Comparison of ENCODE assay signal across 18 mouse cellular contexts in the genomic region with DNA sequence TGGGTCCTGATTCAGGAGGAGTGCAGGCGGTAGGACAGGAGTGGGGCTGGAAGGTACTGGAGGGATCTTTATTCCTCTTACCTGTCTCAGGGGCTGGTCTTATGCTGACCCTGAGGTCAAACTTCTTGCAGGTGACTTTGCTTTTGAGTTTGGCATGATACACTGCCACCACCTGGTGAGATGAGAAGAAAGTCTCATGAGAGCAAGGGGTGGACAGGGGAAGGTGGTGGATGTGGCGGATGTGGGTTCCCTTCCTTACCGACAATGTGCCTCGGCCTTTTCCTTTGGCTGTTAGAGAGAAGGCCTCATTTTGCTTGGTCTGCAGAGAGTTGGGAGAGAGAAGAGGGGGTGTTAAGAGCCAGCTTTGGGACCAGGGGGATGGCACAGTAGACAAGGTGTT. TPM values are rescaled to one million over a fixed set of nuclear protein-coding genes. Genes with fewer than 3 reads are reported as not detected.
DNase-seq lines count a peak whose midpoint lies in the region; ATAC-seq and TF ChIP-seq lines count a peak whose summit lies in the region.
"Had no signal": no experiment of that assay in that cellular context is flagged by ENCODE, and none has a peak within 500 bp of the region (broad histone marks: within the 10 kb centered on the region; RNA-seq: fewer than 3 reads in every experiment).

No protein-coding gene starts in this region.

- H3K4me3 ChIP-seq in liver, adult 2 months (ENCODE audit: insufficient read depth, low read depth, low read length): no peak overlapping the region
- H3K4me3 ChIP-seq: embryonic facial prominence, embryonic 13.5 days; forebrain, embryonic 13.5 days; limb, embryonic 13.5 days had no signal

- peak; percentile 95 for ATAC-seq in CD4-positive, CD25-positive, alpha-beta regulatory T cell, adult 4 months
- ATAC-seq: forebrain, embryonic 13.5 days had no signal

- 54% methylated on average over 4 of the region's 4 CpGs for WGBS in liver, adult 2 months

- peaks cover 40% of the 10 kb centered on the region for H3K4me1 ChIP-seq in liver, adult 2 months (ENCODE audit: control insufficient read depth, insufficient read depth, low read length)
- H3K4me1 ChIP-seq: embryonic facial prominence, embryonic 13.5 days; forebrain, embryonic 13.5 days; limb, embryonic 13.5 days had no signal

- peaks cover 93% of the 10 kb centered on the region for H3K36me3 ChIP-seq in liver, adult 2 months (ENCODE audit: control insufficient read depth, insufficient read depth, low read length)
- H3K36me3 ChIP-seq: embryonic facial prominence, embryonic 13.5 days; limb, embryonic 13.5 days had no signal

- 0 out of 2 replicates have a peak, but pooled peaks have one; percentile 7 for TF ChIP-seq CTCF in liver, adult 2 months (IDR thresholded peaks at IDR 0.05; ENCODE audit: low read depth, low read length)

- H3K9ac ChIP-seq in liver, adult 2 months (ENCODE audit: low read depth, low read length): no peak overlapping the region
- H3K9ac ChIP-seq: embryonic facial prominence, embryonic 13.5 days; forebrain, embryonic 13.5 days; limb, embryonic 13.5 days had no signal

- H3K79me2 ChIP-seq in liver, adult 2 months (ENCODE audit: control insufficient read depth, insufficient read depth, low read length): no peaks in the 10 kb centered on the region

- no peak for TF ChIP-seq POLR2A in liver, adult 2 months (IDR thresholded peaks at IDR 0.05; ENCODE audit: extremely low read depth, insufficient read depth, low read length)

- no peaks in the 10 kb centered on the region for H3K27me3 ChIP-seq in liver, adult 2 months (ENCODE audit: control insufficient read depth, insufficient read depth, low read length)
- H3K27me3 ChIP-seq: embryonic facial prominence, embryonic 13.5 days; forebrain, embryonic 13.5 days; limb, embryonic 13.5 days had no signal

- peak; percentile 28 for DNase-seq in liver, adult 2 months (ENCODE audit: extremely low read depth, low read depth, low spot score)
- DNase-seq in liver: no peak
- DNase-seq in induced T-regulatory cell, adult 2 months (ENCODE audit: low read depth): peak; percentile 69
- peak; percentile 49 to 57 for DNase-seq in thymus, postnatal 10 days (ENCODE audit: low spot score in 2 of 2)
- no peak for DNase-seq in urinary bladder, adult 2 months (ENCODE audit: low spot score)
- DNase-seq in adrenal gland, adult 8-10 months: no peak
- no peak for DNase-seq in layer of hippocampus, adult 18-20 months (ENCODE audit: low spot score in 2 of 2)
- DNase-seq: cerebellum, adult 8-10 months; layer of hippocampus, postnatal 36 days had no signal

- no peak overlapping the region for H3K27ac ChIP-seq in liver, adult 2 months (replicated peaks; ENCODE audit: insufficient read depth, low read depth, low read length)
- H3K27ac ChIP-seq: embryonic facial prominence, embryonic 13.5 days; forebrain, embryonic 13.5 days; limb, embryonic 13.5 days; macrophage had no signal

RNA-seq across cellular contexts. Expression of a gene that starts 15.4 kb away (rescaled TPM):
- 0.27 and 0.28 TPM in 2 replicates for total RNA-seq in liver, adult 2 months (2014; rRNA removed)
- polyA plus RNA-seq in liver, adult 2 months (2012; rRNA removed): 0.42 and 0.75 TPM in 2 replicates
- 10 to 100 TPM in 1 of 2 experiments, 1 to 10 TPM in 1; 5.9 to 11.7 TPM for polyA plus RNA-seq in CD4-positive, CD25-positive, alpha-beta regulatory T cell, adult 4 months (2017; shearing (Covaris generic))
- 0.55 and 0.68 TPM in 2 replicates for polyA plus RNA-seq in urinary bladder, adult 2 months (2012; rRNA removed)
- total RNA-seq in adrenal gland, adult 8-10 months (2022): under 1 TPM in 2 of 4 experiments, not detected in 2; 0.16 to 0.17 TPM
- total RNA-seq in layer of hippocampus, adult 18-20 months (2021): not detected
- total RNA-seq: heart, postnatal 25 days; layer of hippocampus, postnatal 36 days had no signal
- polyA plus RNA-seq: embryonic facial prominence, embryonic 13.5 days; forebrain, embryonic 13.5 days; kidney, embryonic 14.5 days had no signal

RNA-seq across cellular contexts. Expression of a gene that starts 18.6 kb away (rescaled TPM):
- total RNA-seq in liver, adult 2 months (2014; rRNA removed): 5,384 and 7,708 TPM in 2 replicates
- 3,773 and 3,833 TPM in 2 replicates for polyA plus RNA-seq in liver, adult 2 months (2012; rRNA removed)
- polyA plus RNA-seq in CD4-positive, CD25-positive, alpha-beta regulatory T cell, adult 4 months (2017; shearing (Covaris generic)): 1 to 10 TPM in 1 of 2 experiments, under 1 TPM in 1; 0.85 to 1.3 TPM
- polyA plus RNA-seq in urinary bladder, adult 2 months (2012; rRNA removed): 163 and 168 TPM in 2 replicates
- total RNA-seq in adrenal gland, adult 8-10 months (2022): 1,000 to 10,000 TPM in 1 of 4 experiments, 100 to 1,000 TPM in 1, 10 to 100 TPM in 2; 36.4 to 1,135 (median 245) TPM
- 1 to 10 TPM; 1.9 to 2.5 TPM for total RNA-seq in layer of hippocampus, adult 18-20 months (2021)

RNA-seq across cellular contexts. Expression of a gene that starts 38.9 kb away (rescaled TPM):
- total RNA-seq in liver, adult 2 months (2014; rRNA removed): 10.7 and 11.7 TPM in 2 replicates
- 19.3 and 23.7 TPM in 2 replicates for polyA plus RNA-seq in liver, adult 2 months (2012; rRNA removed)
- 10 to 100 TPM; 62.0 to 94.4 TPM for polyA plus RNA-seq in CD4-positive, CD25-positive, alpha-beta regulatory T cell, adult 4 months (2017; shearing (Covaris generic))
- 46.5 and 46.9 TPM in 2 replicates for polyA plus RNA-seq in urinary bladder, adult 2 months (2012; rRNA removed)
- 100 to 1,000 TPM in 3 of 4 experiments, 10 to 100 TPM in 1; 98.6 to 107 (median 102) TPM for total RNA-seq in adrenal gland, adult 8-10 months (2022)
- total RNA-seq in layer of hippocampus, adult 18-20 months (2021): 10 to 100 TPM; 26.7 to 27.1 TPM

RNA-seq across cellular contexts. Expression of a gene that starts 39.9 kb away (rescaled TPM):
- total RNA-seq in liver, adult 2 months (2014; rRNA removed): 4.6 and 5.1 TPM in 2 replicates
- polyA plus RNA-seq in liver, adult 2 months (2012; rRNA removed): 4.8 and 7.2 TPM in 2 replicates
- polyA plus RNA-seq in CD4-positive, CD25-positive, alpha-beta regulatory T cell, adult 4 months (2017; shearing (Covaris generic)): 1 to 10 TPM; 2.6 to 3.6 TPM
- polyA plus RNA-seq in urinary bladder, adult 2 months (2012; rRNA removed): 78.9 and 81.3 TPM in 2 replicates
- total RNA-seq in adrenal gland, adult 8-10 months (2022): 10 to 100 TPM; 57.1 to 89.6 (median 72.8) TPM
- total RNA-seq in layer of hippocampus, adult 18-20 months (2021): 1 to 10 TPM; 7.5 to 9.9 TPM

RNA-seq across cellular contexts. Expression of a gene that starts 59.8 kb away (rescaled TPM):
- total RNA-seq in liver, adult 2 months (2014; rRNA removed): 1.0 TPM in 1 of 2 replicates, not detected in the other
- polyA plus RNA-seq in liver, adult 2 months (2012; rRNA removed): not detected in 2 replicates
- polyA plus RNA-seq in CD4-positive, CD25-positive, alpha-beta regulatory T cell, adult 4 months (2017; shearing (Covaris generic)): under 1 TPM in 1 of 2 experiments, not detected in 1; 0.52 TPM
- 0.18 and 0.25 TPM in 2 replicates for polyA plus RNA-seq in urinary bladder, adult 2 months (2012; rRNA removed)
- total RNA-seq in adrenal gland, adult 8-10 months (2022): not detected
- under 1 TPM in 1 of 2 experiments, not detected in 1; 0.40 TPM for total RNA-seq in layer of hippocampus, adult 18-20 months (2021)
- total RNA-seq: heart, postnatal 25 days had no signal
- polyA plus RNA-seq: embryonic facial prominence, embryonic 13.5 days; forebrain, embryonic 13.5 days; gonadal fat pad, adult 2 months; kidney, embryonic 14.5 days; limb, embryonic 13.5 days; macrophage; small intestine, adult 2 months had no signal

Comparison
In these comparisons a context has a peak if more than half of its experiments do, and no peak if none do; other contexts are left out.
1. DNase-seq: peak in liver, adult 2 months (single experiment), induced T-regulatory cell, adult 2 months (single experiment) and thymus, postnatal 10 days (2 of 2); none in liver (single experiment), urinary bladder, adult 2 months (single experiment), adrenal gland, adult 8-10 months (single experiment) and layer of hippocampus, adult 18-20 months (0 of 2).
2. RNA of a gene that starts 18.6 kb away (total RNA-seq): 5,384 to 7,708 TPM in liver, adult 2 months and 36.4 to 1,135 TPM in adrenal gland, adult 8-10 months; 1.9 to 2.5 TPM in layer of hippocampus, adult 18-20 months; every median in the first group is over 10 times any median in the second.